Mouse (Mus musculus) kidney, adult 2 months (tissue): Measurements from ENCODE around the gene Stard3nl.

Source experiments
- CTCF ChIP-seq: fragments of 200-500 bp; conservative IDR thresholded peaks from 2 replicates; pipeline ENCODE4 v1.5.1; 2011; ENCODE audit warnings: low read depth, mild to moderate bottlenecking, control low read depth, low read length, moderate library complexity, mixed read lengths; ENCODE audit not compliant: insufficient read depth, insufficient read length
- POLR2A ChIP-seq: fragments of 200-500 bp; IDR thresholded peaks from one replicate; pipeline ENCODE4 v1.6.1; 2011; ENCODE audit warnings: low read depth, low read length, control low read depth

DNA sequence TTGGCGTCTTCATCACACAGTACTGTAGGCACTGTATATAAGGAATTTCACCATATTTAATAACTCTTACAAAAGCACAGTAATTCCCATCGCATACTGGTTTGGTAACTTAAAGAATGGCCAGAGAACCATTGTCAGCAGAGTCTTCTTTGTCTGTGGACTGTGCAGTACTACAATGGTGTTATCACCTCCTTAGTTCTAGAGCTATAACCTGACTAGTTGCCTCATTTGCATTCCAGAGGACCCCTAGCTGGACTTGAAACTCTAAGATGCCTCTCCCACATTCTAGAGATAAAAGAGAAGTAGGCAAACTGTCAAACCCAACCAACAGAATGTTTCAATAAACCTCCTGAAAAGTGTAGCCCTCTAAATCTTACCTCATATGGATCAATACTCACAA, 12.4 kb upstream of the Stard3nl start:
- TF ChIP-seq CTCF: no peak
- no peak for TF ChIP-seq POLR2A
